Mouse (Mus musculus) heart, embryonic 15.5 days (tissue): ENCODE data around the gene Gns. TPM values are rescaled to one million over a fixed set of nuclear protein-coding genes. Genes with fewer than 3 reads are reported as not detected.

Experiments used
- ATAC-seq: fragments of 200-750 bp; cut with Nextera tagmentation; replicated peaks from 2 replicates; pipeline ENCODE4 v1.8.0; 2017; ENCODE audit warnings: low read depth, moderate TSS enrichment; ENCODE audit not compliant: insufficient number of reproducible peaks, insufficient read depth, low FRiP score
- H3K27ac ChIP-seq: fragments of 300-500 bp; sonication (generic); 2 replicates; pipeline ENCODE4 v1.5.1; 2015; ENCODE audit warnings: mild to moderate bottlenecking, inconsistent platforms
- H3K27me3 ChIP-seq: fragments of 300-500 bp; sonication (generic); 2 replicates; pipeline ENCODE4 v1.6.1; 2015; ENCODE audit warnings: inconsistent platforms
- H3K36me3 ChIP-seq: fragments of 300-500 bp; sonication (generic); 2 replicates; pipeline ENCODE4 v1.6.1; 2015; ENCODE audit warnings: mild to moderate bottlenecking, inconsistent platforms
- H3K4me1 ChIP-seq: fragments of 300-500 bp; sonication (generic); replicated peaks from 2 replicates; pipeline ENCODE4 v1.6.1; 2015; ENCODE audit warnings: inconsistent platforms
- H3K4me2 ChIP-seq: fragments of 300-500 bp; sonication (generic); 2 replicates; pipeline ENCODE4 v1.6.1; 2015; ENCODE audit warnings: inconsistent platforms, mild to moderate bottlenecking, moderate library complexity
- H3K4me3 ChIP-seq: fragments of 300-500 bp; sonication (generic); 2 replicates; pipeline ENCODE4 v1.5.1; 2015; ENCODE audit warnings: mild to moderate bottlenecking, inconsistent platforms
- H3K9ac ChIP-seq: fragments of 300-500 bp; sonication (generic); 2 replicates; pipeline ENCODE4 v1.6.1; 2015; ENCODE audit warnings: mild to moderate bottlenecking, inconsistent platforms
- H3K9me3 ChIP-seq: fragments of 300-500 bp; sonication (generic); replicated peaks from 2 replicates; pipeline ENCODE4 v1.6.1; 2016; ENCODE audit warnings: inconsistent platforms
- WGBS: fragments of 180-500 bp; shearing (Covaris S2); methylation state at CpG from one replicate; pipeline ENCODE4 v1.1.7; 2015; ENCODE audit warnings: mixed read lengths; 5-methylcytosine and 5-hydroxymethylcytosine counted together
- polyA plus RNA-seq: library from polyadenylated mRNA; unstranded; fragments of >200 nt; fragmentation: Nextera tagmentation; extraction: Ambion mirVana; gene quantifications from 2 replicates; pipeline ENCODE4 v1.2.1, GENCODE M21; 2015

The Gns gene
- polyA plus RNA-seq, 1 experiment from 2014 or later, result 28.6 TPM

DNA sequence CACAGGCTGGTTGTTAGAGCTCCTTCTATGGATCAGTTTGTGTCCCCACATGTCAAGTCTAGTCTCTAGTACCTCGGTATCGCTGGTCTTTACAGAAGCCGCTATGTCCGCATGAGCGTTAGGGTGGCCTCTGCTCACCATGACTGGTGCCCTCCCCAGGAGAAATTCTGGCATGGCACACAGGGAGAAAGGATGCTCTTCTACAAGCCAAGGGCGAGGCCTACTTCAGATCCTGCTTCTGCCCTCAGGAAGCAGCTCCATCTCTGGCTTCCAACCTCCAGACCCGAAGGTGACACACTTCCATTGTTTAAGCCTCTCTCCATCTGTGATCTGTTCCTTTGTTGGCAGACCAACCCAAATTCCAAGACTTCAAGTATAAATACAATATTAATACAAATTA lies 79.3 kb downstream of the Gns start:
- Histone ChIP-seq H3K4me3 (no peak overlapping the region), H3K27ac (no peak overlapping the region), H3K36me3 (no peaks in the 10 kb centered on the region), H3K4me2 (no peak overlapping the region), H3K4me1 (peaks cover 47% of the 10 kb centered on the region), H3K9me3 (no peaks in the 10 kb centered on the region), H3K27me3 (no peaks in the 10 kb centered on the region), H3K9ac (no peak overlapping the region)
- no peak for ATAC-seq
- WGBS, result 91% methylated on average over 7 of the region's 7 CpGs

DNA sequence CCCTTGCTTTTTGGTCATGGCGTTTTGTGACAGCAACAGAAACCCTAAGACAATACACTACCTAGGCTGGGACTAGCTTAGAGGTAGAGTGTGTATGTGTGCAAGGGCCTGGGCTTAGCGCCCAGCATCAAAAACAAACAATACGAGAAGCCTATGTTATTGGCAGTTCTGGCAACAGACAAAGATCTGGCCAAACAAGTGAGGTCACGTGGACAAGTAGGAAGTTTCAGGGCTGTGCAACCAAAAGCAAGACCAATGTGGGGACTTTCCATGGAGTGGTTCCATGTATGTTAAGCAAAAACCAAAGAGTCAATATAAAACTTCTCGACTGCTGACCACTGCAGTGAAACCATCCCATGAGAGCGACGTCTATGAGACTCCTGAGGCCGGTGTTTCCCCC lies 80.9 kb downstream of the Gns start:
- no peaks in the 10 kb centered on the region for H3K36me3 ChIP-seq
- no peaks in the 10 kb centered on the region for H3K27me3 ChIP-seq
- no peak overlapping the region for H3K9ac ChIP-seq
- H3K4me1 ChIP-seq, result peaks cover 32% of the 10 kb centered on the region
- H3K9me3 ChIP-seq, result no peaks in the 10 kb centered on the region
- H3K4me3 ChIP-seq, result no peak overlapping the region
- H3K27ac ChIP-seq, result no peak overlapping the region
- no peak overlapping the region for H3K4me2 ChIP-seq
- 87% methylated on average over 8 of the region's 8 CpGs for WGBS
- ATAC-seq, result no peak

Other genes starting within 250 kb of the Gns start
- gene Tbc1d30, start 13.8 kb upstream of the Gns start, polyA plus RNA-seq, result 1.4 and 2.3 TPM in 2 replicates
- 20.9 and 22.2 TPM in 2 replicates for gene Rassf3, start 111.3 kb downstream of the Gns start, polyA plus RNA-seq
- gene Tbk1, start 221.7 kb downstream of the Gns start, polyA plus RNA-seq, result 22.0 and 25.3 TPM in 2 replicates